Mouse (Mus musculus) myocyte (in vitro differentiated cells): ENCODE measurements at regions not wholly inside any gene's neighbourhood (a gene's known extent, or its start where the extent isn't known, plus 50 kb on each side); places are given as distances from the start of the nearest gene placed in this dataset.

Experiments used
- H3K27me3 ChIP-seq: one replicate; pipeline ENCODE4 v1.6.1; 2011; ENCODE audit not compliant: control insufficient read depth, insufficient read depth, insufficient read length
- H3K36me3 ChIP-seq: one replicate; pipeline ENCODE4 v1.6.1; 2011; ENCODE audit not compliant: control insufficient read depth, insufficient read depth
- H3K4me2 ChIP-seq: one replicate; pipeline ENCODE4 v1.6.1; 2011; ENCODE audit warnings: low read depth, control low read depth
- H3K4me3 ChIP-seq: one replicate; pipeline ENCODE4 v1.5.1; 2011; ENCODE audit warnings: mild to moderate bottlenecking, control low read depth, moderate library complexity
- H3K79me2 ChIP-seq: one replicate; pipeline ENCODE4 v1.6.1; 2011; ENCODE audit not compliant: control insufficient read depth, insufficient read depth
- H3ac ChIP-seq: one replicate; pipeline ENCODE4 v1.6.1; 2011; ENCODE audit not compliant: control insufficient read depth, insufficient read length
- CEBPB ChIP-seq: IDR thresholded peaks from 2 replicates; pipeline ENCODE4 v1.6.1; 2011; ENCODE audit warnings: mild to moderate bottlenecking, moderate library complexity; ENCODE audit not compliant: poor library complexity, insufficient read depth, severe bottlenecking
- E2F4 ChIP-seq: IDR thresholded peaks from one replicate; pipeline ENCODE4 v1.6.1; 2011; ENCODE audit warnings: mild to moderate bottlenecking, control low read depth, moderate library complexity; ENCODE audit not compliant: insufficient read depth
- MAX ChIP-seq: IDR thresholded peaks from one replicate; pipeline ENCODE4 v1.6.1; 2011; ENCODE audit warnings: low read depth, mild to moderate bottlenecking, control low read depth
- MYOD1 ChIP-seq, 3 experiments: IDR thresholded peaks; one replicate each; pipeline ENCODE4 v1.6.1; 2011; ENCODE audit warnings: control low read depth in 2 of 3, low read depth in 2 of 3, mild to moderate bottlenecking in 2 of 3, moderate library complexity in 1 of 3; ENCODE audit not compliant: insufficient read length in 2 of 3, control insufficient read depth in 1 of 3
- MYOG ChIP-seq, 3 experiments: IDR thresholded peaks; one replicate each; pipeline ENCODE4 v1.6.1; 2011; ENCODE audit warnings: control low read depth in 2 of 3, low read depth in 2 of 3, mild to moderate bottlenecking in 2 of 3; ENCODE audit not compliant: insufficient read length in 2 of 3, control insufficient read depth in 1 of 3, insufficient read depth in 1 of 3
- POLR2A ChIP-seq: IDR thresholded peaks from one replicate; pipeline ENCODE4 v1.6.1; 2011; ENCODE audit warnings: low read depth, mild to moderate bottlenecking, control low read depth, moderate library complexity; ENCODE audit not compliant: insufficient read length
- POLR2AphosphoS2 ChIP-seq: IDR thresholded peaks from one replicate; pipeline ENCODE4 v1.6.1; 2011; ENCODE audit warnings: low read depth, control low read depth; ENCODE audit not compliant: insufficient read length
- REST ChIP-seq: IDR thresholded peaks from one replicate; pipeline ENCODE4 v1.6.1; 2011; ENCODE audit warnings: mild to moderate bottlenecking, control low read depth, moderate library complexity; ENCODE audit not compliant: insufficient read depth, insufficient read length
- SRF ChIP-seq: IDR thresholded peaks from one replicate; pipeline ENCODE4 v1.6.1; 2011; ENCODE audit warnings: low read depth; ENCODE audit not compliant: control insufficient read depth, insufficient read length
- TCF12 ChIP-seq: IDR thresholded peaks from one replicate; pipeline ENCODE4 v1.6.1; 2011; ENCODE audit warnings: mild to moderate bottlenecking, control low read depth; ENCODE audit not compliant: poor library complexity, insufficient read depth, severe bottlenecking
- TCF3 ChIP-seq: IDR thresholded peaks from one replicate; pipeline ENCODE4 v1.6.1; 2011; ENCODE audit warnings: low read depth, control low read depth; ENCODE audit not compliant: insufficient read length
- USF1 ChIP-seq: IDR thresholded peaks from one replicate; pipeline ENCODE4 v1.6.1; 2011; ENCODE audit warnings: low read depth, mild to moderate bottlenecking, control low read depth, moderate library complexity

DNA sequence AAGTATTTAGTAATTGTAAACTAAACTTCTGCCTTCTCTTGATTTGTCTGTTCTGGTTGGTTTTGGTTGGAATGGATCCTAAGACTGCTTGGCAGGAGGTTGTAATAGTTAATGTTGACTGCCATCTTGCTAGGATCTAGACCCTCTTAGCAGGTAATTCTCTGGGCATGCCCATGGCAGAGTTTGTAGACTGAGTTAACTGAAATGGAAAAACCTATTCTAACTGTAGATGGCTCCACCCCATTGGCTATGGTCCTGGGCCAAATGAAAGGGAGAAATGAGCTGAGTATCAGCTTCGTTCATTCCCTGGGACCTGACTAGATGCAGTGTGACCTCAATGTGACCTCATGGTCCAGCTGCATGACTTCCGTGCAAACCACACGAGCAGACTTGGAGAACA lies 207.7 kb downstream of the Slc30a10 start:
- Histone ChIP-seq H3K27me3 (no peaks in the 10 kb centered on the region), H3K36me3 (no peaks in the 10 kb centered on the region), H3K4me2 (no peak overlapping the region), H3ac (no peak overlapping the region), H3K4me3 (no peak overlapping the region), H3K79me2 (no peaks in the 10 kb centered on the region)
- TF ChIP-seq USF1 (no peak), MYOD1 (IDR thresholded peaks at IDR 0.05; ENCODE audit: control insufficient read depth in 1 of 3, insufficient read length in 2 of 3, low read depth in 2 of 3) (no peak), SRF (no peak), CEBPB (no peak), MAX (no peak), E2F4 (no peak), TCF12 (no peak), TCF3 (no peak), POLR2AphosphoS2 (no peak), REST (no peak), MYOG (IDR thresholded peaks at IDR 0.05; ENCODE audit: control insufficient read depth in 1 of 3, insufficient read depth in 1 of 3, insufficient read length in 2 of 3, low read depth in 2 of 3) (no peak), POLR2A (no peak)

- Histone ChIP-seq H3K79me2 (no peaks in the 10 kb centered on the region), H3K27me3 (no peaks in the 10 kb centered on the region)
- TF ChIP-seq REST (no peak), POLR2A (no peak), CEBPB (no peak), POLR2AphosphoS2 (no peak), SRF (no peak), E2F4 (no peak)
These were observed 215.5 kb downstream of the Slc30a10 start for GRCm38 (mm10) chr1:185670029-185670741.

GRCm38 (mm10) chr1:185672940-185673339 lies 218.3 kb downstream of the Slc30a10 start:
- Histone ChIP-seq H3K4me3 (no peak overlapping the region), H3K79me2 (no peaks in the 10 kb centered on the region), H3K27me3 (no peaks in the 10 kb centered on the region), H3K4me2 (no peak overlapping the region), H3K36me3 (no peaks in the 10 kb centered on the region), H3ac (no peak overlapping the region)
- no peak for TF ChIP-seq REST
- no peak for TF ChIP-seq MYOD1 (IDR thresholded peaks at IDR 0.05; ENCODE audit: control insufficient read depth in 1 of 3, insufficient read length in 2 of 3, low read depth in 2 of 3)
- TF ChIP-seq MAX: no peak
- TF ChIP-seq SRF: no peak
- no peak for TF ChIP-seq E2F4
- no peak for TF ChIP-seq USF1
- TF ChIP-seq CEBPB: no peak
- no peak for TF ChIP-seq TCF12
- TF ChIP-seq MYOG (IDR thresholded peaks at IDR 0.05; ENCODE audit: control insufficient read depth in 1 of 3, insufficient read depth in 1 of 3, insufficient read length in 2 of 3, low read depth in 2 of 3): no peak

More at GRCm38 (mm10) chr1:185670029-185670741, 215.5 kb downstream of the Slc30a10 start:
- Histone ChIP-seq H3K4me3 (no peak overlapping the region), H3K36me3 (no peaks in the 10 kb centered on the region), H3ac (no peak overlapping the region), H3K4me2 (no peak overlapping the region)

GRCm38 (mm10) chr1:185675674-185676420 lies 221.2 kb downstream of the Slc30a10 start:
- H3K79me2 ChIP-seq: no peaks in the 10 kb centered on the region
- no peaks in the 10 kb centered on the region for H3K36me3 ChIP-seq
- H3K4me2 ChIP-seq: no peak overlapping the region
- TF ChIP-seq TCF3 (no peak), MYOD1 (IDR thresholded peaks at IDR 0.05; ENCODE audit: control insufficient read depth in 1 of 3, insufficient read length in 2 of 3, low read depth in 2 of 3) (no peak), REST (no peak), POLR2AphosphoS2 (no peak), SRF (no peak), MYOG (IDR thresholded peaks at IDR 0.05; ENCODE audit: control insufficient read depth in 1 of 3, insufficient read depth in 1 of 3, insufficient read length in 2 of 3, low read depth in 2 of 3) (no peak), CEBPB (no peak)
- no peaks in the 10 kb centered on the region for H3K27me3 ChIP-seq
- H3K4me3 ChIP-seq: no peak overlapping the region
- H3ac ChIP-seq: no peak overlapping the region
